Mouse (Mus musculus) kidney, postnatal 0 days (tissue): Measurements from ENCODE around the gene Zfhx3. TPM values are rescaled to one million over a fixed set of nuclear protein-coding genes. Genes with fewer than 3 reads are reported as not detected.

Experiments
- ATAC-seq: fragments of 200-750 bp; cut with Nextera tagmentation; replicated peaks from 2 replicates; pipeline ENCODE4 v1.8.0; 2017; ENCODE audit warnings: low read depth, moderate number of reproducible peaks, moderate TSS enrichment, moderate library complexity; ENCODE audit not compliant: low FRiP score
- DNase-seq: peaks from one replicate; pipeline ENCODE4 v3.0.0-alpha.2; 2016; ENCODE audit warnings: low spot score
- H3K27ac ChIP-seq: fragments of 300-500 bp; sonication (generic); 2 replicates; pipeline ENCODE4 v1.5.1; 2014; ENCODE audit warnings: mild to moderate bottlenecking
- H3K27me3 ChIP-seq: fragments of 300-500 bp; sonication (generic); 2 replicates; pipeline ENCODE4 v1.6.1; 2014; ENCODE audit warnings: low read length, mixed read lengths; ENCODE audit not compliant: insufficient read depth
- H3K36me3 ChIP-seq: fragments of 300-500 bp; sonication (generic); 2 replicates; pipeline ENCODE4 v1.6.1; 2014; ENCODE audit warnings: low read length, mixed read lengths; ENCODE audit not compliant: insufficient read depth
- H3K4me1 ChIP-seq: fragments of 300-500 bp; sonication (generic); replicated peaks from 2 replicates; pipeline ENCODE4 v1.6.1; 2014; ENCODE audit warnings: antibody characterized with exemption, low read length, mixed read lengths; ENCODE audit not compliant: insufficient read depth
- H3K4me2 ChIP-seq: fragments of 300-500 bp; sonication (generic); 2 replicates; pipeline ENCODE4 v1.6.1; 2014; ENCODE audit warnings: mild to moderate bottlenecking, low read length, moderate library complexity, mixed read lengths
- H3K4me3 ChIP-seq: fragments of 300-500 bp; sonication (generic); replicated peaks from 2 replicates; pipeline ENCODE4 v1.5.1; 2014; ENCODE audit warnings: low read depth, low read length
- H3K9ac ChIP-seq: fragments of 300-500 bp; sonication (generic); 2 replicates; pipeline ENCODE4 v1.6.1; 2014; ENCODE audit warnings: low read depth, low read length
- H3K9me3 ChIP-seq: fragments of 300-500 bp; sonication (generic); replicated peaks from 2 replicates; pipeline ENCODE4 v1.6.1; 2016; ENCODE audit warnings: low read length, inconsistent platforms, mixed read lengths
- CTCF ChIP-seq: IDR thresholded peaks from 2 replicates; pipeline ENCODE4 v1.5.1; 2016; ENCODE audit warnings: antibody characterized with exemption, low read depth, mild to moderate bottlenecking, moderate library complexity
- WGBS: fragments of 180-500 bp; shearing (Covaris S2); extraction: QIAGEN DNeasy Blood & Tissue Kit; methylation state at CpG from one replicate; pipeline ENCODE4 v1.1.7; 2014; 5-methylcytosine and 5-hydroxymethylcytosine counted together
- polyA plus RNA-seq: library from polyadenylated mRNA; unstranded; fragments of >200 nt; fragmentation: Nextera tagmentation; extraction: Ambion mirVana; gene quantifications from 2 replicates; pipeline ENCODE4 v1.2.1, GENCODE M21; 2015

Gene Zfhx3
- polyA plus RNA-seq, 1 experiment from 2014 or later = 5.0 TPM

GRCm38 (mm10) chr8:108146536-108146935 lies 204.1 kb downstream of the Zfhx3 start:
- no peaks in the 10 kb centered on the region; the same call in 1 of the 2 replicates for H3K27me3 ChIP-seq
- H3K4me2 ChIP-seq = no peak overlapping the region
- TF ChIP-seq CTCF = no peak
- WGBS = 48% methylated on average over 5 of the region's 5 CpGs
- no peak overlapping the region for H3K27ac ChIP-seq
- no peak overlapping the region for H3K9ac ChIP-seq
- H3K36me3 ChIP-seq = no peaks in the 10 kb centered on the region
- no peaks in the 10 kb centered on the region for H3K4me1 ChIP-seq
- no peak for ATAC-seq
- no peak overlapping the region for H3K4me3 ChIP-seq
- DNase-seq = no peak
- no peaks in the 10 kb centered on the region for H3K9me3 ChIP-seq

GRCm38 (mm10) chr8:108148599-108149249 lies 206.3 kb downstream of the Zfhx3 start:
- Histone ChIP-seq H3K4me1 (no peaks in the 10 kb centered on the region), H3K9ac (no peak overlapping the region), H3K4me3 (0 out of 2 replicates have a peak overlapping the region, but pooled peaks have one; percentile 13), H3K27me3 (no peaks in the 10 kb centered on the region; the same call in 1 of the 2 replicates), H3K9me3 (no peaks in the 10 kb centered on the region), H3K4me2 (peak overlapping the region; percentile 48), H3K36me3 (no peaks in the 10 kb centered on the region), H3K27ac (no peak overlapping the region)
- WGBS = 49% methylated on average over 15 of the region's 15 CpGs
- no peak for TF ChIP-seq CTCF
- ATAC-seq (no peak), DNase-seq (peak; percentile 44)

- Histone ChIP-seq H3K4me1 (no peaks in the 10 kb centered on the region), H3K9ac (no peak overlapping the region), H3K4me2 (no peak overlapping the region), H3K4me3 (no peak overlapping the region), H3K27ac (no peak overlapping the region), H3K36me3 (no peaks in the 10 kb centered on the region), H3K9me3 (no peaks in the 10 kb centered on the region), H3K27me3 (no peaks in the 10 kb centered on the region)
- DNase-seq (no peak), ATAC-seq (no peak)
- WGBS = 87% methylated on average over 14 of the region's 14 CpGs
- TF ChIP-seq CTCF = no peak
These were observed 228.4 kb downstream of the Zfhx3 start for GRCm38 (mm10) chr8:108170804-108171203.

- Histone ChIP-seq H3K27me3 (no peaks in the 10 kb centered on the region), H3K4me3 (no peak overlapping the region), H3K4me2 (no peak overlapping the region), H3K9me3 (no peaks in the 10 kb centered on the region), H3K9ac (no peak overlapping the region), H3K4me1 (no peaks in the 10 kb centered on the region), H3K27ac (no peak overlapping the region), H3K36me3 (no peaks in the 10 kb centered on the region)
- ATAC-seq (no peak), DNase-seq (no peak)
- no peak for TF ChIP-seq CTCF
- WGBS = 82% methylated on average over 4 of the region's 4 CpGs
These were observed 240.9 kb downstream of the Zfhx3 start for GRCm38 (mm10) chr8:108183296-108183695.

GRCm38 (mm10) chr8:108183948-108184347 lies 241.5 kb downstream of the Zfhx3 start:
- WGBS = 73% methylated on average over 8 of the region's 8 CpGs
- no peak overlapping the region for H3K27ac ChIP-seq
- H3K4me2 ChIP-seq = no peak overlapping the region
- no peak overlapping the region for H3K4me3 ChIP-seq
- no peaks in the 10 kb centered on the region for H3K27me3 ChIP-seq
- H3K9ac ChIP-seq = no peak overlapping the region
- no peak for TF ChIP-seq CTCF
- H3K4me1 ChIP-seq = no peaks in the 10 kb centered on the region
- no peak for ATAC-seq
- DNase-seq = no peak
- no peaks in the 10 kb centered on the region for H3K9me3 ChIP-seq
- H3K36me3 ChIP-seq = no peaks in the 10 kb centered on the region

GRCm38 (mm10) chr8:108186289-108186688 lies 243.8 kb downstream of the Zfhx3 start:
- Histone ChIP-seq H3K4me3 (no peak overlapping the region), H3K36me3 (no peaks in the 10 kb centered on the region), H3K27ac (no peak overlapping the region), H3K4me2 (no peak overlapping the region), H3K9ac (no peak overlapping the region), H3K27me3 (no peaks in the 10 kb centered on the region), H3K9me3 (no peaks in the 10 kb centered on the region), H3K4me1 (no peaks in the 10 kb centered on the region)
- TF ChIP-seq CTCF = no peak
- 92% methylated on average over 3 of the region's 3 CpGs for WGBS
- no peak for ATAC-seq
- DNase-seq = no peak

GRCm38 (mm10) chr8:108188044-108188443 lies 245.6 kb downstream of the Zfhx3 start:
- no peak for TF ChIP-seq CTCF
- no peak overlapping the region for H3K4me2 ChIP-seq
- no peaks in the 10 kb centered on the region for H3K4me1 ChIP-seq
- no peaks in the 10 kb centered on the region for H3K9me3 ChIP-seq
- no peak overlapping the region for H3K27ac ChIP-seq
- H3K27me3 ChIP-seq = no peaks in the 10 kb centered on the region
- no peaks in the 10 kb centered on the region for H3K36me3 ChIP-seq
- no peak overlapping the region for H3K4me3 ChIP-seq
- DNase-seq (no peak), ATAC-seq (no peak)
- WGBS = 80% methylated on average over 4 of the region's 4 CpGs
- no peak overlapping the region for H3K9ac ChIP-seq
